Mouse (Mus musculus): ENCODE data around the gene Tmem220. TPM values are rescaled to one million over a fixed set of nuclear protein-coding genes. Genes with fewer than 3 reads are reported as not detected.

Gene Tmem220
- polyA plus RNA-seq, 1 experiment: 0.54 TPM

DNA sequence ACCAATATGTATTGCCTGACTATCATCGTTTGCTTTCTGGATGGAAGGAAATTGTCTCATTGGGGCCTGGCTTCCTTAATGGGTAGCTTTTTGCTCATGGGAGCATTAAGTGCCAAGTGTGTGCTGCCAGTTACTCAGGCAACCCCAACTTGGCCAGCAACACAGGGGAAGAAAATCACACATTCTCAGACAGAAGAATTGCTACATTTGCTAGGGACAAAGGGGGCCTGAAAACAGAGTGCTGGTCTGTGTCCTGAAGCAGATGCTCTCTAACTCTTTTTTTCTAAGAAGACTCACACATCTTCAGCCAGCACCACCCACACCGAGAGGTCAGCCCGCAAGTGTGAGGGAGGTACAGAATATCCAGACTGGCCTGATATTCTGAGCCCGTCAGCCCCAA, 24.3 kb upstream of the Tmem220 start:
- WGBS: 84% methylated on average over 4 of the region's 4 CpGs
- Histone ChIP-seq H3K4me3 (ENCODE audit: control insufficient read depth, insufficient read depth, low read length) (no peak overlapping the region), H3K27ac (ENCODE audit: control insufficient read depth, insufficient read depth, low read length) (no peak overlapping the region), H3K4me1 (replicated peaks; ENCODE audit: control insufficient read depth, insufficient read depth, low read length) (no peaks in the 10 kb centered on the region), H3K36me3 (ENCODE audit: control insufficient read depth, insufficient read depth, low read length) (no peaks in the 10 kb centered on the region), H3K27me3 (ENCODE audit: control insufficient read depth, insufficient read depth, low read length) (no peaks in the 10 kb centered on the region)
- no peak for DNase-seq
- TF ChIP-seq POLR2A (IDR thresholded peaks at IDR 0.05; ENCODE audit: control insufficient read depth, extremely low read depth, insufficient read depth, low read length, poor library complexity): no peak
- TF ChIP-seq CTCF (IDR thresholded peaks at IDR 0.05; ENCODE audit: borderline replicate concordance, control insufficient read depth, extremely low read depth, insufficient read depth, low read length, poor library complexity): no peak

DNA sequence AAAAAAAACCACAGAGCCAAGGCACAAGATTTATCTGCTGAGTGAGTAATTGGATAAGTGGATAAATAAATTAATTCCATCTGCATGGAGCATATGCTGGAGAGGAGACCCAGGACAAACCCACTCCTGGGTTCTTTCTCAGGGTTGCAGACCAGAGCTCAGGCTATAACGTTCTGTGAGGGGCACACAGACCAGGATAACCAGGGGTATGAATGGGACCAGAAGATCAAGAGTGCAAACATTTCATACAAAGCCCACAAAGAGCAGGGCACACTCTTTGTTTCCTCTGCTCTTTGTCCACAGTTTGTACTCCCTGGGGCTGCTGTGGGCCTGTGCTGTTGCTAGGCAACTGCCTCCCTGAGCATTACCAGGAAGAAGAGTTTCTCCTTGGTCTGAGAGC, 23.2 kb upstream of the Tmem220 start:
- WGBS: 65% methylated on average over 1 of the region's 1 CpGs
- no peaks in the 10 kb centered on the region for H3K27me3 ChIP-seq (ENCODE audit: control insufficient read depth, insufficient read depth, low read length)
- DNase-seq: no peak

GRCm38 (mm10) chr11:67002911-67003310, 22.0 kb upstream of the Tmem220 start:
- Histone ChIP-seq H3K4me1 (replicated peaks; ENCODE audit: control insufficient read depth, insufficient read depth, low read length) (no peaks in the 10 kb centered on the region), H3K27me3 (ENCODE audit: control insufficient read depth, insufficient read depth, low read length) (no peaks in the 10 kb centered on the region), H3K36me3 (ENCODE audit: control insufficient read depth, insufficient read depth, low read length) (no peaks in the 10 kb centered on the region), H3K4me3 (ENCODE audit: control insufficient read depth, insufficient read depth, low read length) (no peak overlapping the region), H3K27ac (ENCODE audit: control insufficient read depth, insufficient read depth, low read length) (no peak overlapping the region)
- 29% methylated on average over 2 of the region's 2 CpGs for WGBS
- TF ChIP-seq CTCF (IDR thresholded peaks at IDR 0.05; ENCODE audit: borderline replicate concordance, control insufficient read depth, extremely low read depth, insufficient read depth, low read length, poor library complexity) (no peak), POLR2A (IDR thresholded peaks at IDR 0.05; ENCODE audit: control insufficient read depth, extremely low read depth, insufficient read depth, low read length, poor library complexity) (no peak)
- DNase-seq: no peak

More for the DNA sequence above, 23.2 kb upstream of the Tmem220 start:
- Histone ChIP-seq H3K27ac (ENCODE audit: control insufficient read depth, insufficient read depth, low read length) (no peak overlapping the region), H3K4me1 (replicated peaks; ENCODE audit: control insufficient read depth, insufficient read depth, low read length) (no peaks in the 10 kb centered on the region), H3K4me3 (ENCODE audit: control insufficient read depth, insufficient read depth, low read length) (no peak overlapping the region), H3K36me3 (ENCODE audit: control insufficient read depth, insufficient read depth, low read length) (no peaks in the 10 kb centered on the region)
- TF ChIP-seq CTCF (IDR thresholded peaks at IDR 0.05; ENCODE audit: borderline replicate concordance, control insufficient read depth, extremely low read depth, insufficient read depth, low read length, poor library complexity) (no peak), POLR2A (IDR thresholded peaks at IDR 0.05; ENCODE audit: control insufficient read depth, extremely low read depth, insufficient read depth, low read length, poor library complexity) (no peak)

GRCm38 (mm10) chr11:67007961-67008360, 17.0 kb upstream of the Tmem220 start:
- no peak overlapping the region for H3K4me3 ChIP-seq (ENCODE audit: control insufficient read depth, insufficient read depth, low read length)
- H3K4me1 ChIP-seq (replicated peaks; ENCODE audit: control insufficient read depth, insufficient read depth, low read length): no peaks in the 10 kb centered on the region
- DNase-seq: no peak
- H3K27ac ChIP-seq (ENCODE audit: control insufficient read depth, insufficient read depth, low read length): no peak overlapping the region
- 92% methylated on average over 8 of the region's 8 CpGs for WGBS
- no peaks in the 10 kb centered on the region for H3K36me3 ChIP-seq (ENCODE audit: control insufficient read depth, insufficient read depth, low read length)
- TF ChIP-seq POLR2A (IDR thresholded peaks at IDR 0.05; ENCODE audit: control insufficient read depth, extremely low read depth, insufficient read depth, low read length, poor library complexity) (no peak), CTCF (IDR thresholded peaks at IDR 0.05; ENCODE audit: borderline replicate concordance, control insufficient read depth, extremely low read depth, insufficient read depth, low read length, poor library complexity) (no peak)
- H3K27me3 ChIP-seq (ENCODE audit: control insufficient read depth, insufficient read depth, low read length): no peaks in the 10 kb centered on the region

GRCm38 (mm10) chr11:67008528-67008927, 16.4 kb upstream of the Tmem220 start:
- WGBS: 97% methylated on average over 4 of the region's 4 CpGs
- H3K4me3 ChIP-seq (ENCODE audit: control insufficient read depth, insufficient read depth, low read length): no peak overlapping the region
- no peaks in the 10 kb centered on the region for H3K27me3 ChIP-seq (ENCODE audit: control insufficient read depth, insufficient read depth, low read length)
- no peak overlapping the region for H3K27ac ChIP-seq (ENCODE audit: control insufficient read depth, insufficient read depth, low read length)
- DNase-seq: no peak
- H3K4me1 ChIP-seq (replicated peaks; ENCODE audit: control insufficient read depth, insufficient read depth, low read length): no peaks in the 10 kb centered on the region
- H3K36me3 ChIP-seq (ENCODE audit: control insufficient read depth, insufficient read depth, low read length): no peaks in the 10 kb centered on the region
- no peak for TF ChIP-seq CTCF (IDR thresholded peaks at IDR 0.05; ENCODE audit: borderline replicate concordance, control insufficient read depth, extremely low read depth, insufficient read depth, low read length, poor library complexity)
- no peak for TF ChIP-seq POLR2A (IDR thresholded peaks at IDR 0.05; ENCODE audit: control insufficient read depth, extremely low read depth, insufficient read depth, low read length, poor library complexity)

- no peaks in the 10 kb centered on the region for H3K27me3 ChIP-seq (ENCODE audit: control insufficient read depth, insufficient read depth, low read length)
- TF ChIP-seq CTCF (IDR thresholded peaks at IDR 0.05; ENCODE audit: borderline replicate concordance, control insufficient read depth, extremely low read depth, insufficient read depth, low read length, poor library complexity) (no peak), POLR2A (IDR thresholded peaks at IDR 0.05; ENCODE audit: control insufficient read depth, extremely low read depth, insufficient read depth, low read length, poor library complexity) (no peak)
- 2% methylated on average over 8 of the region's 8 CpGs for WGBS
- H3K36me3 ChIP-seq (ENCODE audit: control insufficient read depth, insufficient read depth, low read length): no peaks in the 10 kb centered on the region
- DNase-seq: no peak
- H3K4me1 ChIP-seq (replicated peaks; ENCODE audit: control insufficient read depth, insufficient read depth, low read length): no peaks in the 10 kb centered on the region
- no peak overlapping the region for H3K4me3 ChIP-seq (ENCODE audit: control insufficient read depth, insufficient read depth, low read length)
- H3K27ac ChIP-seq (ENCODE audit: control insufficient read depth, insufficient read depth, low read length): no peak overlapping the region
These were observed 14.5 kb upstream of the Tmem220 start for GRCm38 (mm10) chr11:67010430-67010829.

- WGBS: 78% methylated on average over 4 of the region's 4 CpGs
- no peaks in the 10 kb centered on the region for H3K27me3 ChIP-seq (ENCODE audit: control insufficient read depth, insufficient read depth, low read length)
- no peaks in the 10 kb centered on the region for H3K36me3 ChIP-seq (ENCODE audit: control insufficient read depth, insufficient read depth, low read length)
- H3K27ac ChIP-seq (ENCODE audit: control insufficient read depth, insufficient read depth, low read length): no peak overlapping the region
- TF ChIP-seq POLR2A (IDR thresholded peaks at IDR 0.05; ENCODE audit: control insufficient read depth, extremely low read depth, insufficient read depth, low read length, poor library complexity) (no peak), CTCF (IDR thresholded peaks at IDR 0.05; ENCODE audit: borderline replicate concordance, control insufficient read depth, extremely low read depth, insufficient read depth, low read length, poor library complexity) (no peak)
- H3K4me1 ChIP-seq (replicated peaks; ENCODE audit: control insufficient read depth, insufficient read depth, low read length): no peaks in the 10 kb centered on the region
- no peak overlapping the region for H3K4me3 ChIP-seq (ENCODE audit: control insufficient read depth, insufficient read depth, low read length)
- no peak for DNase-seq
These were observed 13.3 kb upstream of the Tmem220 start for GRCm38 (mm10) chr11:67011635-67012034.
